Mouse (Mus musculus) gastrocnemius, postnatal 36 days (tissue): ENCODE results near the gene Grm4. TPM values are rescaled to one million over a fixed set of nuclear protein-coding genes. Genes with fewer than 3 reads are reported as not detected.

Experiments
- DNase-seq, 2 experiments: peaks; one replicate each; pipeline ENCODE4 v3.0.0; 2022
- intact Hi-C: fragments of 180-260 bp; cut with DNase I; formaldehyde crosslinking; loops from one replicate; pipeline ENCODE4 v1.15.1; 2025
- total RNA-seq, 2 experiments: library from RNA; stranded (reverse); gene quantifications; 2 replicates each; pipeline ENCODE4 v1.2.3; 2021

The Grm4 gene
- total RNA-seq, 2 experiments from 2014 or later = 0.05 TPM; not detected in 1

- intact Hi-C loops = no loop called here
- DNase-seq = no peak
Measured at GRCm38 (mm10) chr17:27455012-27455784, 66.0 kb downstream of the Grm4 start.

GRCm38 (mm10) chr17:27454396-27454795, 66.8 kb downstream of the Grm4 start:
- intact Hi-C loops = no loop called here
- DNase-seq = no peak

- no peak for DNase-seq
Measured at GRCm38 (mm10) chr17:27453045-27453444, 68.2 kb downstream of the Grm4 start.

GRCm38 (mm10) chr17:27451787-27452186, 69.4 kb downstream of the Grm4 start:
- intact Hi-C loops = no loop called here
- DNase-seq = no peak

More at GRCm38 (mm10) chr17:27453045-27453444, 68.2 kb downstream of the Grm4 start:
- intact Hi-C loops = no loop called here

GRCm38 (mm10) chr17:27451216-27451615, 70.0 kb downstream of the Grm4 start:
- intact Hi-C loops = no loop called here

GRCm38 (mm10) chr17:27449757-27450330, 71.4 kb downstream of the Grm4 start:
- no peak for DNase-seq
- intact Hi-C loops = no loop called here

More at GRCm38 (mm10) chr17:27451216-27451615, 70.0 kb downstream of the Grm4 start:
- no peak for DNase-seq

- intact Hi-C loops = no loop called here
- no peak for DNase-seq
Measured at GRCm38 (mm10) chr17:27448749-27449148, 72.5 kb downstream of the Grm4 start.

- intact Hi-C loops = no loop called here
- DNase-seq = no peak
Measured at GRCm38 (mm10) chr17:27445364-27446075, 75.7 kb downstream of the Grm4 start.

GRCm38 (mm10) chr17:27442538-27443113, 78.6 kb downstream of the Grm4 start:
- no peak for DNase-seq
- intact Hi-C loops = no loop called here

GRCm38 (mm10) chr17:27441778-27442177, 79.4 kb downstream of the Grm4 start:
- DNase-seq = no peak
- intact Hi-C loops = no loop called here

- intact Hi-C loops = no loop called here
- DNase-seq = no peak
Measured at GRCm38 (mm10) chr17:27435799-27436198, 85.4 kb downstream of the Grm4 start.

- intact Hi-C loops = no loop called here
- DNase-seq = no peak
Measured at GRCm38 (mm10) chr17:27435225-27435624, 86.0 kb downstream of the Grm4 start.

- DNase-seq = no peak
- intact Hi-C loops = no loop called here
Measured at GRCm38 (mm10) chr17:27434066-27434465, 87.1 kb downstream of the Grm4 start.

GRCm38 (mm10) chr17:27433179-27433680, 88.0 kb downstream of the Grm4 start:
- DNase-seq = no peak

GRCm38 (mm10) chr17:27432145-27432650, 89.0 kb downstream of the Grm4 start:
- no peak for DNase-seq
- intact Hi-C loops = no loop called here

More at GRCm38 (mm10) chr17:27433179-27433680, 88.0 kb downstream of the Grm4 start:
- intact Hi-C loops = no loop called here

- intact Hi-C loops = no loop called here
Measured at GRCm38 (mm10) chr17:27431049-27431839, 90.0 kb downstream of the Grm4 start.

GRCm38 (mm10) chr17:27429757-27430156, 91.4 kb downstream of the Grm4 start:
- intact Hi-C loops = no loop called here
- no peak for DNase-seq

More at GRCm38 (mm10) chr17:27431049-27431839, 90.0 kb downstream of the Grm4 start:
- no peak for DNase-seq

GRCm38 (mm10) chr17:27425016-27425415, 96.2 kb downstream of the Grm4 start:
- DNase-seq = no peak
- intact Hi-C loops = no loop called here

- intact Hi-C loops = no loop called here
- no peak for DNase-seq
Measured at GRCm38 (mm10) chr17:27424356-27424755, 96.8 kb downstream of the Grm4 start.
